Mouse (Mus musculus): Measurements from ENCODE around the gene Flywch2.

DNA sequence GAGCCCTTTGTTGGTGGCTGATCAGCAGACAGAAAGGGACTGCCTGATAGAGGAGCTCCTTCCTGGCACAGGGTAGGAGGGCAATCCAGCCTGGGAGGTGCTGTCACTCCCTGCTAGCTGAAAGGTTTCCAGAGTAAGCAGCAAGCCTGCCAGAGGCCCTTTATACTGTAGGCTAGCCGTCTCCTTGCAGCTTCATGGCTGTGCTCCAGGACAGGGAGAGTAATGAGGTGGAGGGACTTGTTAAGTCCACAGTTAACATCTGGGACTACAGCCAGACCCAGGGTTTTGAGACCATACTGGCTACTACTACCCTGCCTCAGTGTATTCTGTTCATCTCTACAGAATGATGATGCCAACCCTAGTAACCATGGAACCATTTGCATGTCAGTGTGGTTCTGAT lies 51.5 kb downstream of the Flywch2 start:
- TF ChIP-seq CTCF (IDR thresholded peaks at IDR 0.05; ENCODE audit: low read depth, low read length) (no peak), POLR2A (IDR thresholded peaks at IDR 0.05; ENCODE audit: borderline replicate concordance, low read depth, low read length) (no peak)
